Mouse (Mus musculus): ENCODE results near the gene Tead1. TPM values are rescaled to one million over a fixed set of nuclear protein-coding genes. Genes with fewer than 3 reads are reported as not detected.
A peak's percentile ranks its signal among the peaks of the same experiment; 100 is the strongest.

Gene Tead1
- polyA plus RNA-seq, 1 experiment: 25.1 TPM

DNA sequence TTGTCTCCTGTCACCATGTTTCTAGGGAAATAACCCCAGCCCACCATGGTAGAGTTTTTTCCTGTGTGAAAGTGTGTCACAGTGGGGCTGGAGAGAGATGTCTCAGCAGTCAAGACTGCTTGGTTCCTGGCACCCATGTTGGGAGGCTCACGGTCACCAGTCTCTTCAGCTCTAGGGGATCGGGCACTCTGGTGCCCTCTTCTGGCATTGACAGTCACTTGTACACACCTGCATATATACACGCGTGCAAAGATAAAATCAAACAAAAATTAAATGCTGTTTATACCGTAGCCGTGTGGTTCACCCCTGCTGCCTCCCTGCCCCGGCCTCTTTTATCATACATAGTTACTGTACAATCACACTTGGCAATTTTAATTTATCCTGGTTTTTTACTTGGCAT lies 134.0 kb downstream of the Tead1 start:
- H3K27me3 ChIP-seq (ENCODE audit: control insufficient read depth, insufficient read depth, insufficient read length): no peaks in the 10 kb centered on the region
- no peak for TF ChIP-seq FOSL1 (IDR thresholded peaks at IDR 0.05; ENCODE audit: insufficient read depth, low read length, poor library complexity, severe bottlenecking)
- no peak for TF ChIP-seq MYOD1 (IDR thresholded peaks at IDR 0.05; ENCODE audit: control insufficient read depth, insufficient read length, low read depth)
- TF ChIP-seq MAX (IDR thresholded peaks at IDR 0.05): no peak
- no peak for TF ChIP-seq CTCF (IDR thresholded peaks at IDR 0.05; ENCODE audit: control insufficient read depth, insufficient read depth, insufficient read length)
- no peak for TF ChIP-seq MYOG (IDR thresholded peaks at IDR 0.05; ENCODE audit: control insufficient read depth, extremely low read depth, insufficient read length)
- TF ChIP-seq USF1 (IDR thresholded peaks at IDR 0.05; ENCODE audit: low read depth): no peak
- no peak for TF ChIP-seq CEBPB (IDR thresholded peaks at IDR 0.05; ENCODE audit: low read depth)

DNA sequence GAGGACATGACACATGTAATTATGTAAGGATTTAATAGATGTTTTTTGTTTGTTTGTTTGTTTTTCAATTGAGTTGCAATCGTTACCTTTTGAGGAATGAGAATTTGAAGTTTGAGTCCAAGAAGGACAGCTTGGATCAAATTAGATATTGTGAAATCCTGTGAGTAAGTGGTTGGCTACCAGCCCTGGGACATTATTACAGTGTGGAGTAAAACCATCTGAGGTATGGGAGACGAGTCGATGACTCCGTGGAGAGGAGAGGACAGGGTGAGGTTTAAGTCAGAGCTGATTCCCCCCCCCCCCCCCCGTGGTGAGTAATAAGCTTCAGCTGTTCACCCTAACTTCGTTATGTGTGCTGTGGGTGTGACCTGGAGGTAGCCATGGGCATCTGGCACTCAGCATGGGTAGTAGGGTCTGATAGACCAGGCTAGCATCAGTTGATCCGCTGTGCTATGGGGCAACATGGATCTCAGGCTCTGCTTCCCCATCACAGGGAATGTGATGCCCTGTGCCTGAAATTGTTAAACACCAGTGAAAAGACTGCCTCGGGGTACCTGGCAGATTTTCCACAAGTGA lies 134.7 kb downstream of the Tead1 start:
- Histone ChIP-seq H3K79me3 (ENCODE audit: low read depth) (peaks cover 51% of the 10 kb centered on the region), H3K36me3 (ENCODE audit: control insufficient read depth, insufficient read depth) (no peaks in the 10 kb centered on the region), H3ac (ENCODE audit: control insufficient read depth, insufficient read length, low read depth) (no peak overlapping the region), H3K79me2 (ENCODE audit: control insufficient read depth, insufficient read depth) (peaks cover 88% of the 10 kb centered on the region), H3K4me3 (ENCODE audit: insufficient read depth, poor library complexity, severe bottlenecking) (no peak overlapping the region), H3K27me3 (ENCODE audit: control insufficient read depth, insufficient read depth, insufficient read length) (no peaks in the 10 kb centered on the region)
- TF ChIP-seq MAX (IDR thresholded peaks at IDR 0.05): no peak
- peak; percentile 79 for TF ChIP-seq MYOD1 (IDR thresholded peaks at IDR 0.05; ENCODE audit: control insufficient read depth, insufficient read length, low read depth)
- TF ChIP-seq USF1 (IDR thresholded peaks at IDR 0.05; ENCODE audit: low read depth): no peak
- peak; percentile 96 for TF ChIP-seq CEBPB (IDR thresholded peaks at IDR 0.05; ENCODE audit: low read depth)

More for the DNA sequence above, 134.0 kb downstream of the Tead1 start:
- Histone ChIP-seq H3K36me3 (ENCODE audit: control insufficient read depth, insufficient read depth) (no peaks in the 10 kb centered on the region), H3K79me2 (ENCODE audit: control insufficient read depth, insufficient read depth) (peaks cover 88% of the 10 kb centered on the region), H3K79me3 (ENCODE audit: low read depth) (peaks cover 55% of the 10 kb centered on the region), H3K4me3 (ENCODE audit: insufficient read depth, poor library complexity, severe bottlenecking) (no peak overlapping the region), H3ac (ENCODE audit: control insufficient read depth, insufficient read length, low read depth) (no peak overlapping the region)

DNA sequence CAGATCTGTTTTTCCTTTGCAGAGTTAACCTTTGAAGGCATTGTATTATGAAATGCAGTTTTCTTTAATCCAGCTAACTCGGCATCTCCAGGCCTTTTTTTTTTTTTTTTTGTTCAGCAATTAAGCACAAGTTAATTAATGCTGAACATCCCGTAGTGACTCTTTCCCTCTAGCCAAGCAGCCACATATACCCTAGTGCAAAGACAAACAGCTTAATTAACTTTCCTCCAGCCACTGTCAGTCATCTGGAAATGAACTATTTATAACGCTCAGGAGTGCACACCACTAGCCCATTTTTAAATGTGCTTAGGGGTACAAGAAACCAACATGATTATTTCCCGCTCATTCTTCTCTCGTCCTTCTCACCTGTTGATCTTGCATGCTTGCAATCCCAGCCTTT lies 136.9 kb downstream of the Tead1 start:
- Histone ChIP-seq H3K79me2 (ENCODE audit: control insufficient read depth, insufficient read depth) (peaks cover 88% of the 10 kb centered on the region), H3K27me3 (ENCODE audit: control insufficient read depth, insufficient read depth, insufficient read length) (no peaks in the 10 kb centered on the region), H3K4me3 (ENCODE audit: insufficient read depth, poor library complexity, severe bottlenecking) (no peak overlapping the region), H3ac (ENCODE audit: control insufficient read depth, insufficient read length, low read depth) (no peak overlapping the region), H3K36me3 (ENCODE audit: control insufficient read depth, insufficient read depth) (peaks cover 4% of the 10 kb centered on the region), H3K79me3 (ENCODE audit: low read depth) (peaks cover 60% of the 10 kb centered on the region)
- TF ChIP-seq MYOD1 (IDR thresholded peaks at IDR 0.05; ENCODE audit: control insufficient read depth, insufficient read length, low read depth) (no peak), MYOG (IDR thresholded peaks at IDR 0.05; ENCODE audit: control insufficient read depth, extremely low read depth, insufficient read length) (no peak), CEBPB (IDR thresholded peaks at IDR 0.05; ENCODE audit: low read depth) (no peak), FOSL1 (IDR thresholded peaks at IDR 0.05; ENCODE audit: insufficient read depth, low read length, poor library complexity, severe bottlenecking) (no peak), USF1 (IDR thresholded peaks at IDR 0.05; ENCODE audit: low read depth) (no peak), CTCF (IDR thresholded peaks at IDR 0.05; ENCODE audit: control insufficient read depth, insufficient read depth, insufficient read length) (no peak), MAX (IDR thresholded peaks at IDR 0.05) (no peak)

DNA sequence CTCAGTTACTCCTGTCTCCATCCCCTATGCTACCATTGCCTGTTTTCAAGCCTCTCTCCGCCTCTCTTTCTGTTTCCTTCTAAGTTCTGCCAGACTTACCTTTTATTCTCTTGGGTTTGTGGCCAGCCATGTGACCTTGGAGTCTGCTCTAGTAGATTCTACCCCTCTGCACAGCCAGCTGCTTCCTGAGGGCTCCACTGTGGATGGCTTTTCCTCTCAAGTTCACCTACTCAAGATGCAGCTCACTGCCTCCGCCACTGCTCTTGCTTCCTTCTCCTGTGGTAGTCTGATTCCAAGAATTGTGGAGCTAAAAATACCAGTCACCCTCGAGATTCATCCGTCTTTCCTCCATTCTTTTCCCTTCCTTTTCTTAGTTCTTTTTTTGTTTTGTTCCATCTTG lies 140.7 kb downstream of the Tead1 start:
- Histone ChIP-seq H3K79me2 (ENCODE audit: control insufficient read depth, insufficient read depth) (peaks cover 91% of the 10 kb centered on the region), H3ac (ENCODE audit: control insufficient read depth, insufficient read length, low read depth) (no peak overlapping the region), H3K4me3 (ENCODE audit: insufficient read depth, poor library complexity, severe bottlenecking) (no peak overlapping the region), H3K79me3 (ENCODE audit: low read depth) (peaks cover 51% of the 10 kb centered on the region), H3K27me3 (ENCODE audit: control insufficient read depth, insufficient read depth, insufficient read length) (no peaks in the 10 kb centered on the region), H3K36me3 (ENCODE audit: control insufficient read depth, insufficient read depth) (peaks cover 4% of the 10 kb centered on the region)
- TF ChIP-seq USF1 (IDR thresholded peaks at IDR 0.05; ENCODE audit: low read depth) (no peak), FOSL1 (IDR thresholded peaks at IDR 0.05; ENCODE audit: insufficient read depth, low read length, poor library complexity, severe bottlenecking) (no peak), MYOD1 (IDR thresholded peaks at IDR 0.05; ENCODE audit: control insufficient read depth, insufficient read length, low read depth) (no peak), CEBPB (IDR thresholded peaks at IDR 0.05; ENCODE audit: low read depth) (no peak), MAX (IDR thresholded peaks at IDR 0.05) (no peak), CTCF (IDR thresholded peaks at IDR 0.05; ENCODE audit: control insufficient read depth, insufficient read depth, insufficient read length) (no peak), MYOG (IDR thresholded peaks at IDR 0.05; ENCODE audit: control insufficient read depth, extremely low read depth, insufficient read length) (no peak)

DNA sequence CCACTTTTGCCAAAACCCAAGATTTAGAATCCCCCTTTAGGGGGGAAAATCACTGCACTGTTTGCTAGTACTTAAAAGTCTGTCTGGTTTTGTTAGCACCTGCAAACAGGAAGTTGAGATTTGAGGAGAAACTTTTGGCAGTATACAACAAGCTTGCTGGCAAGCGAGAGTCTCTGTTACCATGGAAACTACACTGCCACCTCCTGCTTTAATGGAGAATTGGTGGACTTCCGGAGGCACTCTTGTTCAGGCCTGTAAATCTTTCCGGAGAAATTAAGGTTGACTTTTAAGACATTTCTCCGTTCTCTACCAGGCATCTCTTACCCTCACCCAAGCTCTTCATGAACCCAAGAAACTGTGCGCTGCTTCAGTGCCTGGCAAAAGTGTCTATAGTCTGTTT lies 143.8 kb downstream of the Tead1 start:
- peaks cover 54% of the 10 kb centered on the region for H3K79me3 ChIP-seq (ENCODE audit: low read depth)
- TF ChIP-seq MYOD1 (IDR thresholded peaks at IDR 0.05; ENCODE audit: control insufficient read depth, insufficient read length, low read depth) (no peak), MAX (IDR thresholded peaks at IDR 0.05) (no peak), CEBPB (IDR thresholded peaks at IDR 0.05; ENCODE audit: low read depth) (no peak), FOSL1 (IDR thresholded peaks at IDR 0.05; ENCODE audit: insufficient read depth, low read length, poor library complexity, severe bottlenecking) (no peak), USF1 (IDR thresholded peaks at IDR 0.05; ENCODE audit: low read depth) (no peak), CTCF (IDR thresholded peaks at IDR 0.05; ENCODE audit: control insufficient read depth, insufficient read depth, insufficient read length) (no peak), MYOG (IDR thresholded peaks at IDR 0.05; ENCODE audit: control insufficient read depth, extremely low read depth, insufficient read length) (no peak)

DNA sequence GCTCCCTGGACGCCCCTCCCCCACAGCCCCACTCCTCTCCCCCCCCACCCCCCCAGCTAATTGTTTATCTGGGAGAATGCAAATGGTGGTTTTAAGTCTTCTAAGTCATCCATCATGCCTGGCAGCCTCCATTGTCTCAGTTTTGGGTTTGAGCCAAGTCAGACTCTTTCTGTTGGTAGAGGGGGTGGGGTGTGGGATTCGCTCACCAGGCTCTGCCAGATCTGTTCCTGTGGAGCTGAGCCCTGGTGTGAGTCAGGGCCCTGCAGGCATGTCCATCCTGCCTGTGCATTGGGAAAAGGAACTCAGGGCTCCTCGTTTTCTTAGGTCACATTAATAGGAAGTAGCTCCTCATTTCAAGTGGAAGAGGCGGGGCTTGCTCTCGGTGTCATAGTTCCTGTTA lies 144.5 kb downstream of the Tead1 start:
- no peak overlapping the region for H3ac ChIP-seq (ENCODE audit: control insufficient read depth, insufficient read length, low read depth)
- no peaks in the 10 kb centered on the region for H3K27me3 ChIP-seq (ENCODE audit: control insufficient read depth, insufficient read depth, insufficient read length)
- no peak overlapping the region for H3K4me3 ChIP-seq (ENCODE audit: insufficient read depth, poor library complexity, severe bottlenecking)
- H3K36me3 ChIP-seq (ENCODE audit: control insufficient read depth, insufficient read depth): peaks cover 4% of the 10 kb centered on the region
- H3K79me3 ChIP-seq (ENCODE audit: low read depth): peaks cover 55% of the 10 kb centered on the region
- TF ChIP-seq MYOG (IDR thresholded peaks at IDR 0.05; ENCODE audit: control insufficient read depth, extremely low read depth, insufficient read length) (no peak), MYOD1 (IDR thresholded peaks at IDR 0.05; ENCODE audit: control insufficient read depth, insufficient read length, low read depth) (no peak), CEBPB (IDR thresholded peaks at IDR 0.05; ENCODE audit: low read depth) (no peak), FOSL1 (IDR thresholded peaks at IDR 0.05; ENCODE audit: insufficient read depth, low read length, poor library complexity, severe bottlenecking) (no peak), MAX (IDR thresholded peaks at IDR 0.05) (no peak), CTCF (IDR thresholded peaks at IDR 0.05; ENCODE audit: control insufficient read depth, insufficient read depth, insufficient read length) (no peak), USF1 (IDR thresholded peaks at IDR 0.05; ENCODE audit: low read depth) (no peak)
- H3K79me2 ChIP-seq (ENCODE audit: control insufficient read depth, insufficient read depth): peaks cover 91% of the 10 kb centered on the region

More for the DNA sequence above, 143.8 kb downstream of the Tead1 start:
- H3ac ChIP-seq (ENCODE audit: control insufficient read depth, insufficient read length, low read depth): no peak overlapping the region
- H3K27me3 ChIP-seq (ENCODE audit: control insufficient read depth, insufficient read depth, insufficient read length): no peaks in the 10 kb centered on the region
- H3K36me3 ChIP-seq (ENCODE audit: control insufficient read depth, insufficient read depth): peaks cover 4% of the 10 kb centered on the region
- peaks cover 91% of the 10 kb centered on the region for H3K79me2 ChIP-seq (ENCODE audit: control insufficient read depth, insufficient read depth)
- H3K4me3 ChIP-seq (ENCODE audit: insufficient read depth, poor library complexity, severe bottlenecking): no peak overlapping the region

Data from C2C12 (cell line).